Mouse (Mus musculus) heart, postnatal 4 days (tissue): ENCODE measurements around the gene Patl1. TPM values are rescaled to one million over a fixed set of nuclear protein-coding genes. Genes with fewer than 3 reads are reported as not detected.
A peak's percentile ranks its signal among the peaks of the same experiment; 100 is the strongest.
"Not testable (repeated sequence)": the region's sequence is repeated elsewhere in the genome, so short reads cannot be mapped to it uniquely, and the experiment has no call there.

Experiments
- DNase-seq: peaks from one replicate; pipeline ENCODE4 v3.0.0; 2021
- microRNA-seq, 2 experiments: library from miRNA; unstranded; fragments of <30 nt; microRNA quantifications; one replicate each; pipeline ENCODE4 v1.2.0; 2021 to 2022
- total RNA-seq, 2 experiments: library from RNA; stranded (reverse); gene quantifications; 2 replicates each; pipeline ENCODE4 v1.2.3; 2021

Gene Patl1
- total RNA-seq, 2 experiments from 2014 or later = 37.0 to 41.5 TPM

GRCm38 (mm10) chr19:11966201-11966636 lies 54.0 kb downstream of the Patl1 start:
- peak; percentile 40 for DNase-seq

DNA sequence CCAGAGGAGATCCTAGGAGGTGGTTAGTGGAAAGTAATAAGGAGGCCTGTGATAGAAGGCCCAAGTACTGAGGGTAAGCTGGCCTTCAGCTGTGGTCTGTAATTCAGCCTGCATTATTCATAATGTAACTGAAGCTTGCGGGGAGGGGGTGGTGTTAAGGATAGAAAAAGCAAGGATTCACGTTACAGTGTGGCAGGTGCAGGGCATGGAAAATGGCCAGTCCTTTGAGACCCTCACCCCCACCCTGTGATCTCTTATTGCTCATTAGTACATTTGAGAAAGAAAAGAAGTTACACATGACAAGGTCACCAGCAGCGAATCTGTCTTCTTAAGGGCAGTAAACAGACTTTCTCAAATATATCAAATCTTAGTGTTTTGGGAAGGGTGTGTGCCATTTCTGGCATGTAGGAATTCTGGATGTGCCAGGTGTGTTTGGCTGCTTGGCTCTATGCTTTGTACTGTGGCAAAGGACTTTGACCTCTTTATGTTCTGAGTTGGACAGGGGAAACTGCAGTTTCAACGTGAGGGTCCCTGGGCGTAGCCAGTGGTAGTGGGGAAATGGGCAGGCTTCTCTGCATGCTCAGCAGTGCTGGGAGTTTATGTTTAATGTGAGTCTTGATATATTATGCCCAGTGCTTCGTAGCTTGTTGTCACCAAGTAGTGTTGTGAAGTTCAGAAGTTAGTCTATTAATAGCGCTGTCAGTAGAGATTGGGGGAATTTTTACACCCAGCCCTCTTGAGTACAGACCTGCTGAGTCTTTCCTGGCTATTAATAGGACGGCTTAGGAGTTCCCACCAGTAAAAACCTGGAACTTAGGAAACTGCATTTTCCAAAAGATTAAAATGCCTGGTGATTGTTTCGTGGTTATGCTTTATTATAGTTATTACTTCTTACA lies 57.2 kb downstream of the Patl1 start:
- DNase-seq = no peak

GRCm38 (mm10) chr19:11973511-11974222 lies 61.5 kb downstream of the Patl1 start:
- DNase-seq = no peak

DNA sequence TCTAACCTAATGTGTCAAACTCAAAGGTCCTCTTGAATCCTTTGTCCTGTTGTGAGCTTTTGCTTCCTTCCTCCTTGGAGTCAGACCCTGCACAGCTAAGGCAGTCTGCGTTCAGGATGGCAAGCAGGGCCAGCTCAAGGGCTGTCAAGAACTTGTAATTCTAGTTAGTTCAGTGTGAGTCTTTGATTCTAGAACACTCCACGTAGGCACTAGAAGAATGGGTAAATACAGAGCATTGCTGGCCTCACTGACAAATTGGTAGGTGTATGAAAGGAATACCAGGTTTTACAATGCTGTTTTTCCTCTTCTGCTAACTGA lies 62.0 kb downstream of the Patl1 start:
- DNase-seq = no peak

GRCm38 (mm10) chr19:11975683-11976082 lies 63.5 kb downstream of the Patl1 start:
- DNase-seq = no peak

DNA sequence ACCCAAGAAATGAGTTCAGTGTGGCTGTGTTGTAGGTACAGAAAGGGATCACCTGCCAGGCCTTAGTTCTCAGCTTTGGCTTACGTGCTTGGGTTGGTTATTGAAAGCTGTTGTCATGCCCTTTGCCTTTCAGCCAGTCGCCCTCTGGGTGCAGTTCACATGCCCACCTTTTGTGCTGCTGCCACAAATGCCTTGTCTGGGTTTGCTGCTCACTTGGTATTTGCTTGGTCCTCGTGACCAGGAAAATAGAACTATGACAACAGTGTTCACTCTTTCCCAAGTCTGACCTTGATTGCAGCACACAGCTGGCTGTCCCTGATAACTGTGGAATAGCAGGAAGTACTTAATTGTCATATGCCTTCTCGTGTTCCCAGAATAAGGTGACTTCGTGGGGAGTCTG lies 65.2 kb downstream of the Patl1 start:
- peak; percentile 30 for DNase-seq

- DNase-seq = no peak
Measured at GRCm38 (mm10) chr19:11980471-11980870, 68.3 kb downstream of the Patl1 start.

DNA sequence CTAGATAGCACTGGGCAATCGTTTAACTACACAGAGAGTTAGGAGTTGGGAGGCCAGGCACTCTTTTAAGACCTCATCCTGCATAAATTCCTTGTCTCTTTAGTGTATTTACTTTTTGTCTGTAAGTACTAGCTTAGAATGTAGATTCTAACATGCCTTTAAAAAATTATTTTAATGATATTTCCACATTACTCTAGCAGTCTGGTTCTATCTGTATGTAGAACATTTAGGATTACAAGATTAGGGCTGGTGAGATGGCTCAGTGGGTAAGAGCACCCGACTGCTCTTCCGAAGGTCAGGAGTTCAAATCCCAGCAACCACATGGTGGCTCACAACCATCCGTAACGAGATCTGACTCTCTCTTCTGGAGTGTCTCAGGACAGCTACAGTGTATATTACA lies 72.4 kb downstream of the Patl1 start:
- DNase-seq = not testable (repeated sequence)

- DNase-seq = no peak
Measured at GRCm38 (mm10) chr19:11987841-11988240, 75.6 kb downstream of the Patl1 start.

DNA sequence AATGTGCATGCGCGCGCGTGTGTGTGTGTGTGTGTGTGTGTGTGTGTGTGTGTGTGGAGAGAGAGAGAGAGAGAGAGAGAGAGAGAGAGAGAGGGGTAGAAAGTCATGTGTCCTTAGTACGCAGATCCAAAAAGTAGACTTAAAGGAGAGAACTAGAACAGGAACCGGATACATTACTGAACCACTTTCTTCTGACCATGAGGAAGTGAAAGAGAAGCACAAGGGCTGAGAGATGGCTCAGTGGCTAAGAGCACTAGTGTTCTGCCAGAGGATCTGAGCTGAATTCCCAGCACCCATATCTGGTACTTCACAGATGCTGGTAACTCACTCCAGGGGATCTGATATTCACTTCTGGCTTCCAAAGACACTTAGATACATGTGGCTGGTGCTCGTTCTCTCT lies 77.1 kb downstream of the Patl1 start:
- DNase-seq = no peak

DNA sequence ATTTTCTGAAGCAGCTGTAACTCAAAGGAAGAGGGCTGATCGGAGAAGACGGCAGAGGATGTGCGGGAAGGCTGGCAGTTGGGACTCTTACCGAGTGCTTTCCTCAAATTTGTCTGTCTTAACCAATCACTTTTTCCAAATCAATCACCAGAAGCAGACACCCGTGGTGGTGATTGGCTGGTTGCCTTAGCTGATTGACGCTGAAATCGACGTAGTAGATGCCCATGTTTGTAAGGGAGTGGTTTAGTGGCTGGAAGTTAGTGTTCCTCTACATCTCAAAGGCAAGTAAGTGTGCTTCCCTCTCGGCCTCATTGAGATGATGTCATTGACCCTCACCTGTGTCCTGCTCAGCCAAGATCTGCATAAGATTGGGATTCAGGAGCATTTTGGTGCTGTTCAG lies 79.8 kb downstream of the Patl1 start:
- no peak for DNase-seq

DNA sequence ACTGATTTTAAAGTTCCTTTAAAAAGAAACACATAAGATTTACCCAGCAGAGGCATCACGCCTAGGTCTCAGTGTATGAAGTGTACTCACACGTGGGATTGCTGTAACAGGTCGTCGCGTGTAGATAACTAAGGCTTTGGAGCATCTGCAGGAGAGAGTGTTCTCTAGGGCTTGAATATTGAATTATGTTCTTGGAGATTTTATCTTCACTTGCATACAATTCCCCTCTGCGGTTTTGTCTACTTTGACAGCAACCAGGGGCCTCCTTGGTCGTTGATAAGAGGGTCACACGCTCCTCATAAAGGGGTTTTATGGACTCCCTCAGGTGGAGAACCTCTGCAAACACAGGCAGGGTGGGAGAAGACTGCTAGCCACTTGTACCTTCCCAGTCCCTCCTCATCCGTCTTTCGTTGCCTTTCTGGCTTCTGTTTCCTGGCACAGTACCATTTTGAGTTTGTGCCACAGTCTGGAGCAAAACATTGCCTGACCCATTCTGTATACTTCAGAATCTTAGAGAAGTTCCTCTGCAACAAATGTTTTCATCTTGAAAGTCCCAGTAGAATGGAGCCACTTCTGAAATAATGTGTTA lies 80.3 kb downstream of the Patl1 start:
- no peak for DNase-seq

Small RNA genes lying within 50 kb of the gene (microRNA-seq; reads per million reads assigned to microRNA genes)
- 6.1 to 6.9 reads per million in 2 experiments for gene Mir6994

Other genes with a start within 250 kb of the Patl1 start
- not detected for gene Oosp1, start 221.2 kb upstream of the Patl1 start, total RNA-seq
- not detected for gene Oosp3, start 215.3 kb upstream of the Patl1 start, total RNA-seq
- not detected for gene Gif, start 164.8 kb upstream of the Patl1 start, total RNA-seq
- gene Mrpl16, start 142.0 kb upstream of the Patl1 start, total RNA-seq = 10 to 100 TPM; 88.3 to 89.9 TPM
- 1 to 10 TPM; 5.4 to 6.1 TPM for gene Stx3, start 93.0 kb upstream of the Patl1 start, total RNA-seq
- gene Olfr1417, start 73.2 kb upstream of the Patl1 start, total RNA-seq = not detected
- gene Olfr1418, start 51.3 kb upstream of the Patl1 start, total RNA-seq = not detected
- gene Olfr1419, start 37.3 kb upstream of the Patl1 start, total RNA-seq = not detected
- gene Olfr1420, start 25.8 kb upstream of the Patl1 start, total RNA-seq = not detected
- 10 to 100 TPM; 69.5 to 71.2 TPM for gene Osbp, start 53.5 kb downstream of the Patl1 start, total RNA-seq
- gene Olfr1423, start 128.9 kb downstream of the Patl1 start, total RNA-seq = not detected
- gene Olfr1424, start 150.3 kb downstream of the Patl1 start, total RNA-seq = not detected
- not detected for gene Olfr1425, start 165.3 kb downstream of the Patl1 start, total RNA-seq
- not detected for gene Olfr1426, start 179.6 kb downstream of the Patl1 start, total RNA-seq
- not detected for gene Olfr1427, start 190.9 kb downstream of the Patl1 start, total RNA-seq
- gene Olfr1428, start 203.5 kb downstream of the Patl1 start, total RNA-seq = not detected
- gene Olfr76, start 210.8 kb downstream of the Patl1 start, total RNA-seq = not detected